Mouse (Mus musculus): ENCODE results near the gene Aars2.

Aars2 gene

DNA sequence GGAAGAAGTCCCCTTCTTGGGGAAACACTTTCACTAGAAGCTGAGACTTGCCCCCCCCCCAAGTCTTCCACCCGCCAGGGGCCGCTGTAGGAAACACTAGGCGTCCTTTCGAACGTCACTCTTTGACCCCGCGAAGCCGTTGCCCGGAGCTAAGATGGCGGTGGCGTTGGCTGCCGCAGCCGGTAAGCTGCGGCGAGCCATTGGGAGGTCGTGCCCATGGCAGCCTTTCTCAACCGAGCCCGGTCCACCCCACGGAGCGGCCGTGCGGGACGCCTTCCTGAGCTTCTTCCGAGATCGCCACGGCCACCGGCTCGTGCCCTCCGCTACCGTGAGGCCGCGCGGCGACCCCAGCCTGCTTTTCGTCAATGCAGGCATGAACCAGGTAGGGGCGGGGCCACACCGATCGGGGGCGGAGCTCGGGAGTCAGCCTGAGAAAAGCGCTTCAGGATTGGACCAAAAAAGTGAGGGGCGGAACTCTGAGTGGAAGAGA lies at the start of gene Aars2:
Gene Aars2, plus strand, starts transcription at position 142 of the 490 bp plus-strand sequence.
- DNase-seq (ENCODE audit: low spot score in 2 of 2) = peak; percentile 89 to 91

DNA sequence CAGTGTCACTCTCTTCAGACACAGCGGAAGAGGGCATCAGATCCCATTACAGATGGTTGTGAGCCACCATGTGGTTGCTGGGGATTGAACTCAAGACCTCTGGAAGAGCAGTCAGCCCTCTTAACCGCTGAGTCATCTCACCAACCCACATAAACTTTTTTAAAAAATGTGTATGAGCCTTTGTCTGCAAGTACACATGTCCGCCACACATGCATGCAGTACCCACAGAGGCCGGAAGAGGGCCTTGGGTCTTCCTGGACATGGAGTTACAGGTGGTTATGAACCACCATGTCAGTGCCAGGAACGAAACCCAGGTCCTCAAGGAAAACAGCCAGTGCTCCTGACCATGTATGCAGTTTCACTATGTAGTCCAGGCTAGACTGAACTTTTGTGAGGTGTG lies 49.2 kb upstream of the Aars2 start:
- no peak for DNase-seq (ENCODE audit: low spot score in 2 of 2)

DNA sequence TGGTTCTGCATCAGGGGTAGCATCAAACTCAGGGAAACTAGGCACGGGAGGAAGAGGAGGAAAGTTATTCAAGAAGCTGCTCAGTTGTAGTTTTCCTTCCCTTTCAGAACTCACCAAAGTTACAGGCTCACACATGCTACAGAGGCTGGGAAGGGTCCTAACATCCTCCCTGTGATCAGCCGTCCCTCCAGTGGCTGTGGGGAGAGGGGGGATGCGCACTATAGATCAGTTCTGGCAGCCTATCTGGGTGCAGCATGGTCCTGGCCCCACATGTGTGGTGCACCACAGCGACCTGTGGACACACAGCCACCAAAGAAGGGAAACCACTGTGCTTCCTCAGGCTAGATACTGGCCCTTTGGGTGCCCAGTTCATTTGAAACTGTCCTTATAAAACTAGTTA lies 48.1 kb upstream of the Aars2 start:
- no peak for DNase-seq (ENCODE audit: low spot score in 2 of 2)

DNA sequence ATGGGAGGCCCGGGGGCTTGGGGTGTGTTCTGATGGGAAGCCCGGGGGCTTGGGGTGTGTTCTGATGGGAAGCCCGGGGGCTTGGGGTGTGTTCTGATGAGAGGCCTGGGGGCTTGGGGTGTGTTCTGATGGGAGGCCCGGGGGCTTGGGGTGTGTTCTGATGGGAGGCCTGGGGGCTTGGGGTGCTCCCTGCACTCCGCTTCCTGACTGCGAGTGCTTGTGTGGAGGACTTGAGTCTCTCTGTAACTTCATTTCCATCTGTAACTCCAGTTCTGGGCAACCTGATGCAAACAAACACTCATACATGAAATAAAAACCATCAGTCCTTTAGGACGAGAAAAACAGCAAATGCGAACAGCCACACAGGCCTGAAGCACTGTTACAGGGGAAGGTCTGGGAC lies 47.6 kb upstream of the Aars2 start:
- DNase-seq (ENCODE audit: low spot score in 2 of 2) = no peak

DNA sequence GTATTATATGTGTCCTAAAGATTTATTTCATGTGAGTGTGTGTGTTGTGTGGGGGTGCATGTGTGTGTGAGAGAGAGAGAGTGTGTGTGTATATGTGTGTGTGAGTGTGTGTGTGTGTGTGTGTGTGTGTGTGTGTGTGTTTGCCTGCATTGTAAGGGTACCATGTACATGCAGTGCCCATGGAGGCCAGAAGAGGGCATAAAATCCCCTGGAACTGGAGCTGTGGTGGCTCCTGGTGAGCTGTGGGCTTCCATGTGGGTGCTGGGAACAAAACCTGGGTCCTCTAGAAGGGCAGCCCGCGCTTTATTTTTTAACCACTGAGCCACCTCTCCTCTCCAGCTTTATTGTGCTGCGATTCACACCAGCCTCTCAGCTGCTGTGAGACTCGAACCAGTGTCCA lies 44.1 kb upstream of the Aars2 start:
- DNase-seq (ENCODE audit: low spot score in 2 of 2) = no peak

DNA sequence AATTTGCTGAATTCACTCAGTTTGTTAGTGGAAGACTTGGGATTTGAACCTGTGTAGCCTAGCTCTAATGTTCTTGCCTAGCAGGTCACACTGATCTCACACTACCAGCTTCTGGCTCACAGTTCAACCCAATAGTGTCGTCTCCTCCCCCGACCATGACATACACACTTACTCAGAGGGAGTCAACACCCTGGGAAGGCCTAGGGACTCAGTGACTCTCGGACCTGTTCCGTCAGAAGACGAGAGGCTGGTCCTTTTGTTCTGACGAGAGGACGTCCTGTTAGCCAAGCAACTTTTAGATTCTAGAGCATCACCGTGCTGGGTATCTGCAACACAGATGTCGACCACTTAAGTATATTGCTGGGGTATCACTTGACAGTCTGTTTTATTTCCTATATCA lies 42.4 kb upstream of the Aars2 start:
- no peak for DNase-seq (ENCODE audit: low spot score in 2 of 2)

DNA sequence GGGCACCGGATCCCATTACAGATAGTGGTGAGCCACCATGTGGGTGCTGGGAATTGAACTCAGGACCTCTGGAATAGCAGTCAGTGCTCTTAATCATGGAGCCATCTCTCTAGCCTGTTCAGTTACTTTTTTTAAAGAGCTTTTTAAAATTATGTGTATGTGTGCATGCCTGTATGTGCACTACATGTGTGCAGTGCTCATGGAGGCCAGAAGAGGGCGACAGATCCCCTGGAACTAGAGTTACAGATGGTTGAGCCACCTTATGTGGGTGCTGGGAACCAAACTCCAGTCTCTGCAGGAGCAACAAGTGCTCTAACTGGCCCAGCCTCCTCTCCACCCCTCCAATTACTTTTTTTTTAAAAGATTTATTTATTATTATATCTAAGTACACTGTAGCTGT lies 39.9 kb upstream of the Aars2 start:
- DNase-seq (ENCODE audit: low spot score in 2 of 2) = no peak

DNA sequence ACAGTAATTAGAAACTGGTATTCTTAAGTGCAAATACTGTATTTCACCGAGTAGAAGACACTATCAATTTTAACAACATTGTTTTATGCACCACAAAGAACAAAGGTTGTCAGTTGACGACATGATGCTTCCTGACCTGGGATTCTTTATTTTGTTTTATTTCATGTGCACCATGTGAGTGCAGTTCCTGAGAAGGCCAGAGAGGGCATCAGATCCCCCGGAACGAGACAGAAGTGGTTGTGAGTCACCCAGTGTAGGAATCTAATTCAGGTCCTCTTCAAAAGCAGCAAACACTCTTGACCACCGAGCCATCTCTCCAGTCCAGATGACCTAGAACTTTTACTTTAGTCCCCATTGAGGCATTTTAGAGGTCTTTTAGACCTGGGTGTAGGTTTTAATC lies 38.3 kb upstream of the Aars2 start:
- DNase-seq (ENCODE audit: low spot score in 2 of 2) = no peak

DNA sequence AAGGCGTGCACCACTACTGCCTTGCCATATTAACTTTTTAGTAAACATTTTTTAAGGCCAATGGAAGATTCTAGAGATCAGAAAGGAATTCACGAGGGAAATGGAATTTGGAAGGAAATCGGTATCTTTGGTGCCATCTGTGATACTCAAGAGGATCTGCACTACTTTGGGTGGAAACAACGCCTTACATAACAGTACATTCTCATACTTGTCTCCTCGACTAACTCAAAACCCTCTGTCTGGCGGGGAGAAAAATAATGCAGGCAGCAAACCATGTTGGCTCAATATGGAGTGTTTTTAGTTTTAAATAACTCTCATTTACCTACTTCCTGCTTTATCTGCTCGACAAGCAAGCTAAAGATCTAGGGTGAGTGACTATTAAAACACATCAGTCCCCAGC lies 35.9 kb upstream of the Aars2 start:
- no peak for DNase-seq (ENCODE audit: low spot score in 2 of 2)

DNA sequence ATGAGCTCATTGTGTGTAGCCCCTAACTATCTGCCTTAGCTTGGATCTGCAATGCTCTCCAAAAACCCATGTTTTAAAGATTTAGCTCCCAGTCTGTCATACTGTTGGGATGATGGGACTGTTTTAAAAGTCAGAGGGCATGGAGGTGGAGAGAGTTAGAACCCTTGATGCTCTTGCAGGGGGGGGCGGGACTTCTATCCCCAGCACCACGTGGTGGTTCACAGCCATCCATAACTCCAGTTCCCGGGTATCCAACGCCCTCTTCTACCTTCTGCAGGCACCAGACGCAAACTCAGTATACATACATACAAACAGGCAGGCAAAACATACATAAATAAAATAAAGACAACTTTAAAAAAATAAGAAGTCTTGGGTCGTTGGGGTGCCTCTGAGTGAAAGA lies 33.0 kb upstream of the Aars2 start:
- no peak for DNase-seq (ENCODE audit: low spot score in 2 of 2)

DNA sequence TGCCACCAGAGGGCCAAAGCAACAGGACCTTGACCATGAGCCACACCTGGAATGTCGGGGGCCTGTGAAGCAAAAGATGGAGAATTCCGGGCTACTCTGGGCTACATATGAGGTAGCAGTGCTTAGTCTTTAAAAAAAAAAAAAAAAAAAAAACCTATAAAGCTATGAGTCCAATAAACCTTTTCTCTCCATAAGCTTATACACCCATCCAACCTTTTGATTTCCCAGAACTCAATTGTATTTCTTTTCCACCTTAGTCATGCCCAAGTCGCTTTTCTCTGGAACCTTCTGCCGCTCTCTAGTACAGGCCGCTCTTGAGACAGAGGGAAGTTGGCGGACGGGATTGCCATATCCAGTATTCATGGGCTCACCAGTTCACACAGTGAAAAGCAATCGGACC lies 32.5 kb upstream of the Aars2 start:
- no peak for DNase-seq (ENCODE audit: low spot score in 2 of 2)

DNA sequence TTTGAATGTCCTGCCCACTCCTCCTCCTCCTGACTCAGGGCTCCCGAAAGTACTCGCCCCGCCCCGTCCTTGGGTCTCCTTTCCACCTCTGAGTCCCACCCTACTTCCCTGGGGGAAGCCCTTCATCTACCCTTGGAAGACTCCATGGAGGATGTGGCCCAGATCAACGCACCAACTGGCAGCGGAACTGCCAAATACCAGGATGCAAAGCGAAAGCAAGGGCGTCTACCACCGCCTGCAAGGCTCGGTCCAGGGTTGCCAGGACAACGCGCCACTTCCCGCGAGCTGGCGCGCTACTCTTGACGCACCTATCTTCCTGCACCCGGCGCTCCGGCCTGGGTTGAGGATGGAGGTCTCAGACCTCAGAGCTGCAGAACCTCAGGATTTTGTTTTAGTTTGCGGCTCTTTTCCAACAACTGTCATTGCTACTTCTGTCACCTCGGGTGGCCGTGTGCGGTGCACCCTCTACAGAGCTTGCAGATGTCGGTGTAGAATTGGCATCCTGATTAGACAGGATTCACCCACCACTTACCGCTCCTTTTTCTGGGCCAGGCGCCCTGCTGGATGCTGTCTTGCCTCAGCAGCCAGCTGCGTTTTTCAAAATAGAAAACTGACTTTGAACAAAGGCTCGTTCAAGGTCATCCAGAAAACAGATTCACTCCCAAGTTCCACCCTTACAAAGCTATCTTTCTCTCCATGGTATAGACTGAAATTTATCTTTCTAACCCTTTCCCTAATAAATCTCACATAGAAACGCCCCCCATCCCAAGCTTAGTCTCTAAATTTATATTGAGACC lies 31.8 kb upstream of the Aars2 start, which contains the start of gene Spats1:
Gene Spats1, minus strand, starts transcription at position 747 of the 797 bp plus-strand sequence.
- peak; percentile 29 to 30 for DNase-seq (ENCODE audit: low spot score in 2 of 2)

DNA sequence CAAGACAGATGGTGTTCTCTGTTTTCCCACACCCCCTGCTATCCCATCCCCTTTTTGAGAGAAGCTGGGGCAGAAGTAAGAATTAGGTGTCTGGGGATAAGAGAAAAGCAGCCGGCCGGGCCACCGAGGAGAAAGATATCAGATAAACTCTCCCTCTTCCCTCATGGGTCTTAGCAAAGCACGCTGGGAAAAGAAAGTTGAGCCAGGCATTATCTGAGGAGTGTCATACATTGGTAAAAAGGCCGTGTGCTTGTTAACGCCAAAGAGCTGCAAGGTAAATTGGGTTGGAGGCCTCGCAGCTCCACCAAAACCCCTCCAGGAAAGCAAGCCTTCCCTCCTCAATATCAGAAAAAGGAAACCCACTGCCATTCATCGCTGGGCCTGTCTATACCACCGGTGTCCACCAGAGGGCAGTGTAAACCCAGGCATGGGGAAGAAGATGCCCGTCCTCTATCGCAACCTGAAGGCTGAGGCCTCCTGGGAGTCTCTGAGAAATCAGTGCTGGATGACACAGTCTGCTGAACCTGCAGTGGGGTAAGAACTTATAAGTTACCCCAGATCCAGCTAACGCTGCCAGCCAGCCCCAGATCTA lies 28.3 kb upstream of the Aars2 start:
- DNase-seq (ENCODE audit: low spot score in 2 of 2) = peak; percentile 61 to 71

DNA sequence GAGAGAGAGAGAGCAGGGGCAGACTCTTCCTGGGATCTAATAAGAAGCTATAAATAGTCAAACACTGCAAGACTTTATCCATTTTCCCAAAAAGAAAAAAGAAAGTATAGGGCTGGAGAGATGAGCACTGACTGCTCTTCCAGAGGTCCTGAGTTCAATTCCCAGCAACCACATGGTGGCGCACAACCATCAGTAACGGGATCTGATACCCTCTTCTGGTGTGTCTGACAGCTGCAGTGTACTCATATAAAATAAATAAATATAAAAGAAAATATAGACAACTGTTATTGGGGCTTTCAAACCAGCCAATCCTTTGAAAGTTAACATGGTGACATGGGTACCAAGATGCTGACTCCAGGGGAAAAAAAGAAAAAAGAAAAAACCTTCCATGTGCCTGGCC lies 26.2 kb upstream of the Aars2 start:
- DNase-seq (ENCODE audit: low spot score in 2 of 2) = no peak

DNA sequence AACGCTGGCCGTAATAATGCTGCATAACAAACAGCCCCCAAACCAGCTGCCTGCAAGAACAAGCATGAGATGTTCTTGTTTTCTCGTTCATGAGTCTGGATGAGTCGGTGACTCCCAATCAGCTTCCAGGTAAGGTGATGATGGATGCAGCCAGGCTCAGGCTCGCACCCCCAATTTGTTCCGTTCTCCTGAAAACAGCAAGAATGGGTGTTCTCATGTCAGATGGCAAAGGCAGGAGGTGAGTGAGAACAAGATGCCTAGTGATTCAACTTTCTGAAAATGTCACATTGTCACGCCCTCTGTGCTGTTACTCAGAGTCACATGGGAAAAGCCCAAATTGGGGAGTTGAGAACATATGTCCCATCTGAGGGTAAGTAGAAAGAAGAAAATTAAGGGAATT lies 21.1 kb upstream of the Aars2 start:
- DNase-seq (ENCODE audit: low spot score in 2 of 2) = no peak

DNA sequence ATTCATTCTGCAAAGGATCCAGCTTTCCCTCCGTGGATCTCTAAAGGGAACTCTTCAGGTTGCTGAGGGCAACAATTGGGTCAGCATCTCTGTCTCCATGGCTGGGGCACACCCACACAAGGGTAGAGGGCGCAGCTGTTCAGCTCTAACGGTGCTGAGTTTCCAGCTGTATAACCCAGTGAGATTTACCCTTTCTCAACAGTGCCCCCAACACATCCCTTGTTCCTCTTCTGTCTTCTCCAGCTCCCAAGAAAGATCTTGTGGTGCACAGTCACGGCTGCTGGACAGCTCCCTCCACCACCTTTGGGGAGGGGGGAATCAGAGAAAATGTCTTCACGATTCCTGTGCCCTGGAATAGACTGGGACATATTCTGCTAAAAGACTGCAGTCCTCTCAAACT lies 19.4 kb upstream of the Aars2 start:
- no peak for DNase-seq (ENCODE audit: low spot score in 2 of 2)

DNA sequence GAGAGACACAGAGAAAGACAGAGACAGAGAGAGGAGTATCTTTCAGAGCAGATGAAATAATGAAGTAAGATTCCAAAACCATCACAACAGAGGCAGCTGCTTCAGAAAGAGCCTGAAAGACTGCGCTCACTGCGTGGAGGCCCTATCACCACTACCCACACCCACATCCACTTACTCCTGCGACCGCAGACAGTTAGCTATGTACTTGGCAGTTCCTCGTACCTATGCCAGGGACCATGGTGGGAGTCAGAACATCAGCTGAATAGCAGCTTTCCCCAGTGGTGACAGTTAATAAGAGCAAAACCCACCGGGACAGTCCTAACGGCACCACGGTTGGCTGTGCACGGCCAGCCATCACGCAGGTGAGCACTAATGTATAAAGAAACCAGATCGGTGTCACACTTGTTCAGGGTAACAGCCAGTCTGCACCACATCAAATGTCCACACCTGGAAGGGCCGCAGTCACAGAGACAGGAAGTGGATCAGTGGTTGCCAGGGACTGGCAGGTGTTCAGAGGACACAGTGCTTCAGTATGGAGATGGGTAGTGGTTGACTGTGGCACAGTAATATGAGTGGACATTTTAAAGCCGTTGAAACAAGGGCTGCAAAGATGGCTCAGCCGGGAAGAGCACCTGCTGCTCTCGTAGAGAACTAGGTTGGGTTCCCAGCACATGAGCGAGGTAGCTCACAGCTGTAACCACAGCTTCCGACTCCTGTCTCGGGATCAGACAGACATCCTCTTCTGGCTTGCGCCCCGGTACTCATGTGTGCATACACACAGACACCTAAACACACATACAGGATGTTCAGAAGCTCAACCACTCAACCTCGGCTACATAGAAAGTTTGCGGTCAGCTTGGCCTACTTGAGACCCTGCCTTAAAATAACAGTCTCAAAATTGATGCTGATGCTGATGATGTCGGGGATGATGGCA lies 18.1 kb upstream of the Aars2 start:
- DNase-seq (ENCODE audit: low spot score in 2 of 2) = no peak

DNA sequence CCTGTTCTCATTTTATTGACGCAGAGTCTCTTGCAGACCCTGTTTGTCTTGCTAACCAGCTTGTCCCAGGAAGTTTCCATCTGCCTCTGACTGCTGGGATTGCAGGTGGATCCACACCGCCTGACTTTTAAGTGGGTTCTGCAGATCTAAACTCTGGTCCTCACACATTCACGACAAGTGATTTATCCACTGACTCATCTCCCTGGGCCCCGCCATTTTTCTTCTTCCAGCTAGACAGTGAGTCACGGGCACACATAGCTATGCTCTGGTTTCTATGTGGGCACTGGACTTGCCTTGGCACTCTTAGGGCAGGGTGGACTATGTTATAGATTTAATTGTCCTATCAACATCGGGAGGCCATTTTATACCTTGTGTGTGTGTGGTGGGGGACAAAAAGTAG lies 16.9 kb upstream of the Aars2 start:
- DNase-seq (ENCODE audit: low spot score in 2 of 2) = no peak

DNA sequence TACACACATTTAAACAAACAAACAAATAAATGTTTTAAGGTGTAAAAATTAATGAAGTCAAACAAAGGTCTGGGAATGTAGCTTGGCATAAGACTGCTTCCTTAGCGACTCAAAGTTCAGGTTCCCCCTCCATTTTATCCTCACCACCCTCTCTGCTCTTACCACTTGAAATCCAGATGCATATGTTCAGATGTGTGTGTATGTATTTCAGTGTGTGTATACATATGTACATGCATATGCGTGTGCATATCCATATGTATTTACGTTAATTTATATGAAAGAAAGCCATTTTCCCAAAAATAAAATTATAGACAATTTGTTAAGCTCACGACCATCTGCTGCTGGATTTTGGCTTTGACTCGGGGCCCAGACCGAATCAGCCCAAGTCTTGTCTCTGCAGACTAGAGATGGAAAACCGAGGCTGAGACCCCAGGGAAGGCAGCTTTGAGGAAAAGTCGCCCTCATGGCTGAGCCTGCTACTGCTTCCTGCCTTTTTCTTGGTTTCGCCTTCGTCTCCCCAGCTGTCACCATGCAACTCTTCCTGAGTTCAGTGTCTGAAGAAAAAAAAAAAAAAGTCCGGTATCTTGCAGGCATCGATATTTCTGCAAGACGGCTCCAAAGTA lies 16.0 kb upstream of the Aars2 start:
- DNase-seq (ENCODE audit: low spot score in 2 of 2) = no peak

DNA sequence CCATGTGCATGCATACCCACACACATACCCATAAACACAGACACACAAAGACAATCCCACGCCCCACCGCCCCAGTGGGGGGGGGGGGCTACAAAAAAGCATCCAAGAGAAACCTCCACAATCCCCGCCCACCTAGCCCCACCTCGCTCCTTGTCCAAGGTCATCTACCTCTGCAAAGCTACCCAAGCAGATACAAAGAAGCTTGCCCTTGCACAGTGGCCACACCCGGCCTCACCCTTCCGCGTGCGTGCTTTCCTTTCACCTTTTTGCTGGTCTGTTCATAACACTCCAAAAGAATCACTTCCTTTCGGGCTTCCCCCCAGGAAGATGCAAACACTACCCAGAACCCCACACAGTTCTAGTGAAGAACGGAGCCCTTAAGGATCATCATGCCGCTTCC lies 11.2 kb upstream of the Aars2 start:
- DNase-seq (ENCODE audit: low spot score in 2 of 2) = no peak

DNA sequence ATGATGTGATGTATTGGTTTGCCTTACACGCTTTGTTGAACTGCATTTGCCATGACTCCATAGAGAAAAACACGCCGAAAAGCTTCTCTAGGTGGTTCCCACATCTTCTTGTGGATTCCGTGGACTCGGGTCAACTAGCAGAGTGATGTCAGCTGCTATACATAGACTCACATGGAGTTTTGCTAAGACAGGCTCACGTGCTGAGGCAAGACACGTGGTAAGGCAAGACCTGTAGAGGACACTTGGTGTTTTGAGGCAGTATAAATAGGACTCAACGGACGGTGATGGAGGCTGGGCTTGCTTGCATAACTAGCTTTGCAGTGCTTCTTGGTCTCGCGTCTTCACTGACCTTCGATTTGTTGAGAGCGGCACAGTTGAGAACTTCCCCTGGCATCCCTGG lies 8.2 kb upstream of the Aars2 start:
- no peak for DNase-seq (ENCODE audit: low spot score in 2 of 2)

DNA sequence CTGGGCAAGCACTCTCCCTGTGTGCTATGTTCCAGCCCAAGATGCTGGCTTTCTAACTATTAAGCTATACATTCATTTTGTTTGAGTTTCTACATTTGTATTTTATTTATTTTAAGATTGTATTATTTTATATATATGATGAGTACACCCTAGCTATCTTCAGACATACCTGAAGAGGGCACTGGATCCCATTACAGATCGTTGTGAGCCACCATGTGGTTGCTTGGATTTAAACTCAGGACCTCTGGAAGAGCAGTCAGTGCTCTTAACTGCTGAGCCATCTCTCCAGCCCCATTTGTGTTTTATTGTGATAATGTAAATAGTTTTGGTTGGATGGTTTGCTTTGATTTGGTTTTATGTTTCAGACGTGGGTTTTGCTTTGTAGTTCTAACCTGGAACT lies 7.1 kb upstream of the Aars2 start:
- no peak for DNase-seq (ENCODE audit: low spot score in 2 of 2)
